Mouse (Mus musculus) thymus, postnatal 25 days (tissue): ENCODE measurements around the gene Tns2.
"Not testable (repeated sequence)": the region's sequence is repeated elsewhere in the genome, so short reads cannot be mapped to it uniquely, and the experiment has no call there.

Experiments used
- DNase-seq: peaks from one replicate; pipeline ENCODE4 v3.0.0; 2022

Gene Tns2

GRCm38 (mm10) chr15:102144274-102144711 lies 44.1 kb downstream of the Tns2 start, which contains the start of gene Igfbp6:
Igfbp6 (plus strand) TSS chr15:102144362.
- no peak for DNase-seq

GRCm38 (mm10) chr15:102144726-102145125 lies 44.5 kb downstream of the Tns2 start:
- no peak for DNase-seq

- DNase-seq: no peak
Measured at GRCm38 (mm10) chr15:102145330-102145729, 45.1 kb downstream of the Tns2 start.

- no peak for DNase-seq
Measured at GRCm38 (mm10) chr15:102146089-102146488, 45.9 kb downstream of the Tns2 start.

- DNase-seq: peak; percentile 32
Measured at GRCm38 (mm10) chr15:102146882-102147281, 46.7 kb downstream of the Tns2 start.

- no peak for DNase-seq
Measured at GRCm38 (mm10) chr15:102147674-102148402, 47.6 kb downstream of the Tns2 start.

- no peak for DNase-seq
Measured at GRCm38 (mm10) chr15:102149561-102149960, 49.3 kb downstream of the Tns2 start.

GRCm38 (mm10) chr15:102150301-102151135 lies 50.3 kb downstream of the Tns2 start, which contains the start of gene Soat2:
Soat2 (plus strand) TSS chr15:102150526.
- peak; percentile 13 for DNase-seq

- no peak for DNase-seq
Measured at GRCm38 (mm10) chr15:102152646-102153045, 52.4 kb downstream of the Tns2 start.

- not testable (repeated sequence) for DNase-seq
Measured at GRCm38 (mm10) chr15:102155006-102155405, 54.8 kb downstream of the Tns2 start.

- DNase-seq: no peak
Measured at GRCm38 (mm10) chr15:102156836-102157235, 56.6 kb downstream of the Tns2 start.

- DNase-seq: peak; percentile 15
Measured at GRCm38 (mm10) chr15:102160415-102161060, 60.3 kb downstream of the Tns2 start.

- no peak for DNase-seq
Measured at GRCm38 (mm10) chr15:102163900-102164693, 63.9 kb downstream of the Tns2 start.

GRCm38 (mm10) chr15:102165468-102166100 lies 65.4 kb downstream of the Tns2 start:
- peak; percentile 54 for DNase-seq
